Mouse (Mus musculus) forebrain, embryonic 13.5 days (tissue): ENCODE measurements around the gene Adam10. TPM values are rescaled to one million over a fixed set of nuclear protein-coding genes. Genes with fewer than 3 reads are reported as not detected.

Source experiments
- ATAC-seq: fragments of 200-750 bp; cut with Nextera tagmentation; 2 replicates; pipeline ENCODE4 v1.8.0; 2017
- H3K27ac ChIP-seq: fragments of 300-500 bp; sonication (generic); 2 replicates; pipeline ENCODE4 v1.5.1; 2015; ENCODE audit warnings: inconsistent platforms, mild to moderate bottlenecking, moderate library complexity
- H3K27me3 ChIP-seq: fragments of 300-500 bp; sonication (generic); 2 replicates; pipeline ENCODE4 v1.6.1; 2015; ENCODE audit warnings: mild to moderate bottlenecking, inconsistent platforms
- H3K36me3 ChIP-seq: fragments of 300-500 bp; sonication (generic); 2 replicates; pipeline ENCODE4 v1.6.1; 2015; ENCODE audit warnings: mild to moderate bottlenecking, inconsistent platforms; ENCODE audit not compliant: poor library complexity, severe bottlenecking
- H3K4me1 ChIP-seq: fragments of 300-500 bp; sonication (generic); 2 replicates; pipeline ENCODE4 v1.6.1; 2015; ENCODE audit warnings: inconsistent platforms
- H3K4me2 ChIP-seq: fragments of 300-500 bp; sonication (generic); 2 replicates; pipeline ENCODE4 v1.6.1; 2015; ENCODE audit warnings: inconsistent platforms, mild to moderate bottlenecking, moderate library complexity
- H3K4me3 ChIP-seq: fragments of 300-500 bp; sonication (generic); 2 replicates; pipeline ENCODE4 v1.5.1; 2015; ENCODE audit warnings: mild to moderate bottlenecking, inconsistent platforms
- H3K9ac ChIP-seq: fragments of 300-500 bp; sonication (generic); 2 replicates; pipeline ENCODE4 v1.6.1; 2015; ENCODE audit warnings: mild to moderate bottlenecking, inconsistent platforms
- H3K9me3 ChIP-seq: fragments of 300-500 bp; sonication (generic); replicated peaks from 2 replicates; pipeline ENCODE4 v1.6.1; 2016; ENCODE audit warnings: inconsistent platforms
- WGBS: fragments of 180-500 bp; shearing (Covaris S2); methylation state at CpG from one replicate; pipeline ENCODE4 v1.1.7; 2015; 5-methylcytosine and 5-hydroxymethylcytosine counted together
- polyA plus RNA-seq: library from polyadenylated mRNA; unstranded; fragments of >200 nt; fragmentation: Nextera tagmentation; extraction: Ambion mirVana; gene quantifications from 2 replicates; pipeline ENCODE4 v1.2.1, GENCODE M21; 2015

Adam10 gene
- polyA plus RNA-seq, 1 experiment from 2014 or later = 60.8 TPM

GRCm38 (mm10) chr9:70800588-70801315 lies 122.0 kb downstream of the Adam10 start:
- ATAC-seq = no peak
- H3K4me3 ChIP-seq = no peak overlapping the region
- no peak overlapping the region for H3K27ac ChIP-seq
- H3K4me1 ChIP-seq = no peaks in the 10 kb centered on the region
- WGBS = 74% methylated on average over 8 of the region's 8 CpGs
- no peaks in the 10 kb centered on the region for H3K27me3 ChIP-seq
- H3K9ac ChIP-seq = no peak overlapping the region
- no peak overlapping the region for H3K4me2 ChIP-seq
- no peaks in the 10 kb centered on the region for H3K36me3 ChIP-seq
- no peaks in the 10 kb centered on the region for H3K9me3 ChIP-seq

- H3K9ac ChIP-seq = no peak overlapping the region
- no peak overlapping the region for H3K4me2 ChIP-seq
- ATAC-seq = no peak
- 96% methylated on average over 3 of the region's 3 CpGs for WGBS
- H3K36me3 ChIP-seq = no peaks in the 10 kb centered on the region
- H3K4me1 ChIP-seq = no peaks in the 10 kb centered on the region
- H3K4me3 ChIP-seq = no peak overlapping the region
- H3K9me3 ChIP-seq = no peaks in the 10 kb centered on the region
- no peaks in the 10 kb centered on the region for H3K27me3 ChIP-seq
- H3K27ac ChIP-seq = no peak overlapping the region
These were observed 123.0 kb downstream of the Adam10 start for GRCm38 (mm10) chr9:70801761-70802160.

GRCm38 (mm10) chr9:70802816-70803215 lies 124.0 kb downstream of the Adam10 start:
- ATAC-seq = no peak
- H3K4me3 ChIP-seq = no peak overlapping the region
- no peaks in the 10 kb centered on the region for H3K27me3 ChIP-seq
- H3K27ac ChIP-seq = no peak overlapping the region
- 80% methylated on average over 3 of the region's 3 CpGs for WGBS
- H3K9me3 ChIP-seq = no peaks in the 10 kb centered on the region
- H3K4me2 ChIP-seq = no peak overlapping the region
- no peaks in the 10 kb centered on the region for H3K36me3 ChIP-seq
- no peak overlapping the region for H3K9ac ChIP-seq
- H3K4me1 ChIP-seq = no peaks in the 10 kb centered on the region

- Histone ChIP-seq H3K9ac (no peak overlapping the region), H3K4me3 (no peak overlapping the region), H3K27ac (no peak overlapping the region), H3K27me3 (no peaks in the 10 kb centered on the region), H3K4me1 (no peaks in the 10 kb centered on the region; the same call in 1 of the 2 replicates), H3K4me2 (no peak overlapping the region), H3K36me3 (no peaks in the 10 kb centered on the region), H3K9me3 (no peaks in the 10 kb centered on the region)
- no peak for ATAC-seq
- 38% methylated on average over 1 of the region's 1 CpGs for WGBS
These were observed 127.3 kb downstream of the Adam10 start for GRCm38 (mm10) chr9:70806069-70806468.

GRCm38 (mm10) chr9:70807714-70808113 lies 128.9 kb downstream of the Adam10 start:
- Histone ChIP-seq H3K9ac (no peak overlapping the region), H3K4me3 (no peak overlapping the region), H3K4me1 (no peaks in the 10 kb centered on the region; the same call in 1 of the 2 replicates), H3K36me3 (no peaks in the 10 kb centered on the region), H3K4me2 (no peak overlapping the region), H3K27ac (no peak overlapping the region), H3K27me3 (no peaks in the 10 kb centered on the region), H3K9me3 (no peaks in the 10 kb centered on the region)
- no peak for ATAC-seq
- 80% methylated on average over 11 of the region's 11 CpGs for WGBS

- H3K9ac ChIP-seq = no peak overlapping the region
- WGBS = 94% methylated on average over 12 of the region's 12 CpGs
These were observed 133.8 kb downstream of the Adam10 start for GRCm38 (mm10) chr9:70812551-70812950.

GRCm38 (mm10) chr9:70816701-70817305 lies 138.0 kb downstream of the Adam10 start:
- no peak overlapping the region for H3K27ac ChIP-seq
- WGBS = 63% methylated on average over 14 of the region's 14 CpGs

More at GRCm38 (mm10) chr9:70812551-70812950, 133.8 kb downstream of the Adam10 start:
- Histone ChIP-seq H3K4me2 (no peak overlapping the region), H3K27me3 (no peaks in the 10 kb centered on the region), H3K4me1 (peaks cover 3% of the 10 kb centered on the region), H3K36me3 (no peaks in the 10 kb centered on the region), H3K9me3 (no peaks in the 10 kb centered on the region), H3K4me3 (no peak overlapping the region), H3K27ac (no peak overlapping the region)
- ATAC-seq = no peak

GRCm38 (mm10) chr9:70817396-70817795 lies 138.6 kb downstream of the Adam10 start:
- no peaks in the 10 kb centered on the region for H3K9me3 ChIP-seq
- H3K4me1 ChIP-seq = peaks cover 3% of the 10 kb centered on the region; the same call in 1 of the 2 replicates
- no peak for ATAC-seq
- H3K9ac ChIP-seq = no peak overlapping the region
- H3K36me3 ChIP-seq = no peaks in the 10 kb centered on the region
- H3K27me3 ChIP-seq = no peaks in the 10 kb centered on the region
- no peak overlapping the region for H3K4me3 ChIP-seq
- H3K27ac ChIP-seq = no peak overlapping the region
- WGBS = 13% methylated on average over 1 of the region's 1 CpGs
- H3K4me2 ChIP-seq = no peak overlapping the region

More at GRCm38 (mm10) chr9:70816701-70817305, 138.0 kb downstream of the Adam10 start:
- no peaks in the 10 kb centered on the region for H3K9me3 ChIP-seq
- no peak for ATAC-seq
- no peak overlapping the region for H3K9ac ChIP-seq
- no peak overlapping the region for H3K4me3 ChIP-seq
- peaks cover 3% of the 10 kb centered on the region; the same call in 1 of the 2 replicates for H3K4me1 ChIP-seq
- H3K4me2 ChIP-seq = no peak overlapping the region
- no peaks in the 10 kb centered on the region for H3K36me3 ChIP-seq
- no peaks in the 10 kb centered on the region for H3K27me3 ChIP-seq

- no peak for ATAC-seq
- H3K4me2 ChIP-seq = no peak overlapping the region
- 86% methylated on average over 14 of the region's 14 CpGs for WGBS
- no peak overlapping the region for H3K27ac ChIP-seq
- no peak overlapping the region for H3K4me3 ChIP-seq
- H3K4me1 ChIP-seq = peaks cover 3% of the 10 kb centered on the region; the same call in 1 of the 2 replicates
- H3K9me3 ChIP-seq = no peaks in the 10 kb centered on the region
- H3K9ac ChIP-seq = no peak overlapping the region
- H3K36me3 ChIP-seq = no peaks in the 10 kb centered on the region
- H3K27me3 ChIP-seq = no peaks in the 10 kb centered on the region
These were observed 139.9 kb downstream of the Adam10 start for GRCm38 (mm10) chr9:70818739-70819138.

- WGBS = 68% methylated on average over 3 of the region's 3 CpGs
- Histone ChIP-seq H3K4me1 (no peaks in the 10 kb centered on the region), H3K27me3 (no peaks in the 10 kb centered on the region), H3K4me3 (no peak overlapping the region), H3K9ac (no peak overlapping the region), H3K9me3 (no peaks in the 10 kb centered on the region), H3K4me2 (no peak overlapping the region), H3K36me3 (no peaks in the 10 kb centered on the region), H3K27ac (no peak overlapping the region)
- no peak for ATAC-seq
These were observed 145.3 kb downstream of the Adam10 start for GRCm38 (mm10) chr9:70824103-70824502.

- no peak for ATAC-seq
- H3K27ac ChIP-seq = no peak overlapping the region
- no peaks in the 10 kb centered on the region for H3K27me3 ChIP-seq
- no peaks in the 10 kb centered on the region for H3K9me3 ChIP-seq
- no peak overlapping the region for H3K4me3 ChIP-seq
- no peaks in the 10 kb centered on the region for H3K36me3 ChIP-seq
- no peak overlapping the region for H3K9ac ChIP-seq
- no peaks in the 10 kb centered on the region for H3K4me1 ChIP-seq
- 93% methylated on average over 6 of the region's 6 CpGs for WGBS
- no peak overlapping the region for H3K4me2 ChIP-seq
These were observed 149.1 kb downstream of the Adam10 start for GRCm38 (mm10) chr9:70827911-70828310.
